Mouse (Mus musculus) urinary bladder, postnatal 36 days (tissue): ENCODE results near the gene Exosc5.
A peak's percentile ranks its signal among the peaks of the same experiment; 100 is the strongest.

Source experiments
- DNase-seq, 2 experiments: peaks; one replicate each; pipeline ENCODE4 v3.0.0; 2022; ENCODE audit warnings: low spot score in 2 of 2, mixed read lengths in 1 of 2

The Exosc5 gene

GRCm38 (mm10) chr7:25677013-25677412 is 18.0 kb downstream of the Exosc5 start:
- no peak for DNase-seq

- no peak for DNase-seq
These were observed 21.0 kb downstream of the Exosc5 start for GRCm38 (mm10) chr7:25679971-25680370.

GRCm38 (mm10) chr7:25680514-25681258 is 21.7 kb downstream of the Exosc5 start, which contains the start of gene B9d2:
B9d2 (plus strand) TSS chr7:25680780.
- peak; percentile 96 for DNase-seq

- no peak for DNase-seq
These were observed 22.6 kb downstream of the Exosc5 start for GRCm38 (mm10) chr7:25681341-25682231.

- DNase-seq: no peak
These were observed 24.7 kb downstream of the Exosc5 start for GRCm38 (mm10) chr7:25683474-25684180.

- DNase-seq: no peak
These were observed 25.7 kb downstream of the Exosc5 start for GRCm38 (mm10) chr7:25684659-25685058.

- no peak for DNase-seq
These were observed 27.0 kb downstream of the Exosc5 start for GRCm38 (mm10) chr7:25685926-25686470.

GRCm38 (mm10) chr7:25686680-25687531 is 27.9 kb downstream of the Exosc5 start, which contains the start of gene Tgfb1:
Tgfb1 (plus strand) TSS chr7:25687002.
- peak; percentile 78 to 79 for DNase-seq

GRCm38 (mm10) chr7:25687811-25688401 is 28.9 kb downstream of the Exosc5 start:
- peak in 1 of 2 experiments; percentile 64 for DNase-seq

GRCm38 (mm10) chr7:25688810-25689586 is 30.0 kb downstream of the Exosc5 start:
- peak; percentile 78 to 87 for DNase-seq

- no peak for DNase-seq
These were observed 30.6 kb downstream of the Exosc5 start for GRCm38 (mm10) chr7:25689603-25690021.

- no peak for DNase-seq
These were observed 31.1 kb downstream of the Exosc5 start for GRCm38 (mm10) chr7:25690051-25690450.

GRCm38 (mm10) chr7:25694104-25694503 is 35.1 kb downstream of the Exosc5 start:
- no peak for DNase-seq

GRCm38 (mm10) chr7:25699851-25700250 is 40.9 kb downstream of the Exosc5 start:
- DNase-seq: no peak

GRCm38 (mm10) chr7:25700732-25701131 is 41.8 kb downstream of the Exosc5 start:
- DNase-seq: no peak

- DNase-seq: no peak
These were observed 43.4 kb downstream of the Exosc5 start for GRCm38 (mm10) chr7:25702350-25702749.

- DNase-seq: no peak
These were observed 45.0 kb downstream of the Exosc5 start for GRCm38 (mm10) chr7:25703793-25704494.

- no peak for DNase-seq
These were observed 45.9 kb downstream of the Exosc5 start for GRCm38 (mm10) chr7:25704716-25705364.
